Mouse (Mus musculus) thymus, adult 2 months (tissue): ENCODE data around the gene Pde10a.

ENCODE experiments used
- CTCF ChIP-seq: fragments of 200-500 bp; IDR thresholded peaks from 2 replicates; pipeline ENCODE4 v1.5.1; 2012; ENCODE audit warnings: mild to moderate bottlenecking, control low read depth, low read length, moderate library complexity, borderline replicate concordance; ENCODE audit not compliant: control insufficient read depth, poor library complexity, insufficient read depth; ENCODE audit errors: extremely low read depth
- POLR2A ChIP-seq: fragments of 200-500 bp; IDR thresholded peaks from 2 replicates; pipeline ENCODE4 v1.6.1; 2012; ENCODE audit warnings: mild to moderate bottlenecking, low read length, control low read depth, moderate library complexity; ENCODE audit not compliant: control insufficient read depth, poor library complexity, insufficient read depth; ENCODE audit errors: extremely low read depth

DNA sequence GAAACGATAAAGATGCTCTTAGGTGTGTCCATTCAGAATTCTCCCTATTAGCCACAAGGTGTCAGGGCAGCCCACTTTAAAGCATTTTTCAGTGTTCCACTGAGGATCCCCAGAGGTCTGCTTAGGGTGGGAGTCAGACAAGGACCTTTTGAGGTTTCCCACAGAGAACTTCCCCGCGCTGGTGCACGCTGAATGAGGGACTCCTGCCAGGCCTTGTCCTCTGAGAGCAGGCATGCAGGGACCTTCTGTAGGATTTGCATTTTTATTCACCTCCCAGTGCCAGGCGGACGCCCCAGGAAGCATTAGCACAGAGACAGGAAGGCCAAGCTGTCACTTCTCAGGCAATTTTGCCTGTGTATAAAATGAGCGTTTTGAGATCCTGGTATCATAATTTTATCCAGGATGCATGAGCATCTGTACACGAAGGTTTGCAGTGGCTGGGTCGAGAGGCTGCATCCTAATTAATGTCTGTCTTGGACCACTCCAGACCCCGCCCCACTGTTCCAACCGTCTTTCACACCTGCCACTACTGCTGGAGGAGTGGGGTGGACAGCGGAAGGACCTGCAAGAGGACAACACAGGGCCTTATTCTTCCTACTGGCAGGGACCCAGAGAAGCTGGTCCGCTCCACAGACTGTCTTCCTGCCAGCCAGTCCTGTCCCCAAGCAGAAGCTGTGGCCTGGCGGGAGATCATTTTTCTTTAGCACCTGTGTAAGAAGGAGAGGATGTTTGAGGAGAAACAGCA lies 498.2 kb downstream of the Pde10a start:
- no peak for TF ChIP-seq CTCF
- no peak for TF ChIP-seq POLR2A
